Mouse (Mus musculus) testis, adult 2 months (tissue): Measurements from ENCODE around the gene Gm9922.

ENCODE experiments used
- CTCF ChIP-seq: fragments of 200-500 bp; IDR thresholded peaks from 2 replicates; pipeline ENCODE4 v1.5.1; 2012; ENCODE audit warnings: low read depth, mild to moderate bottlenecking, inconsistent platforms, low read length, moderate library complexity; ENCODE audit not compliant: control insufficient read depth, insufficient read depth, insufficient replicate concordance
- POLR2A ChIP-seq: fragments of 200-500 bp; IDR thresholded peaks from 2 replicates; pipeline ENCODE4 v1.6.1; 2012; ENCODE audit warnings: low read depth, mild to moderate bottlenecking, inconsistent platforms, low read length, moderate library complexity; ENCODE audit not compliant: control insufficient read depth

DNA sequence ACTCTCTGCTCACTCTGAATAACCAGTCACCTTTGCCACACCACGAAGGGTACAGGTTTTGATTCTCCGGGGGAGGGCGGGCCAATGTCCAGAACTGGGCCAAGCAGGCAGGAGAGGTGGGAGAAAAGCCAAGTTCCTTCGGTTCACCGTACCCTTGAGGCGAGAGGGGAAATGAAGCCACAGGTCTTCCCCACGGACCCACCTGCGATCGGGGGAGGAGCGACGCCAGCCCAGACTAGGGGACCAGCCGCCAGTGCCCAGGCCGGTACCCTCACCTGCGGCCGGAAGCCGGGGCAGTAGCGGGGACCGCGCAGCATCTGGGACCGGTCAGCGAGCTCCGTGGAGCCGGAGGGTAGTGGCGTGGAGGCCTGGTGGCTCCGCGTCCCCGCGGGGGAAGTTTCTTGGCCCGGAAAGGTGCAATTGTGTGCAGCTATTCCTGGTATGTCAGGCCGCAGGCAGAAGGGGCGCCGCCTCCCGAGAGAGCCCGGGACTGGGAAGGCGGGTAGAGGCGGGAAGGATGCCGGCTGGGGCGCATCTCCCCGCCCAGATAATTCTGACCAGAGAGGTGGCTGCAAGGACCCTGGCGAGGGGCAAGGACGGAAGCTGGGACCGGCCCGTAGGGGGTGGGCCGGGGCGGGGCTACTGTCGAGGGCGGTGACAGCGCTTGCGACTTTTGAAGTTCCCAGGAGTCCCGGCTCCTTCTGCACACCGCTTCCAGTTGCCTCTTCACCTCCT lies at the start of gene Gm9922, which contains the start of gene Lmo7:
- no peak for TF ChIP-seq CTCF
- TF ChIP-seq POLR2A = no peak
